Mouse (Mus musculus) bone marrow macrophage, adult 2 months (primary cell): ENCODE data around the gene Ptk7.

Source experiments
- CTCF ChIP-seq: IDR thresholded peaks from 2 replicates; pipeline ENCODE4 v1.5.1; 2012; ENCODE audit warnings: low read depth, mild to moderate bottlenecking, low read length, moderate library complexity
- POLR2A ChIP-seq: IDR thresholded peaks from 2 replicates; pipeline ENCODE4 v1.6.1; 2012; ENCODE audit warnings: mild to moderate bottlenecking, low read depth, low read length, borderline replicate concordance

DNA sequence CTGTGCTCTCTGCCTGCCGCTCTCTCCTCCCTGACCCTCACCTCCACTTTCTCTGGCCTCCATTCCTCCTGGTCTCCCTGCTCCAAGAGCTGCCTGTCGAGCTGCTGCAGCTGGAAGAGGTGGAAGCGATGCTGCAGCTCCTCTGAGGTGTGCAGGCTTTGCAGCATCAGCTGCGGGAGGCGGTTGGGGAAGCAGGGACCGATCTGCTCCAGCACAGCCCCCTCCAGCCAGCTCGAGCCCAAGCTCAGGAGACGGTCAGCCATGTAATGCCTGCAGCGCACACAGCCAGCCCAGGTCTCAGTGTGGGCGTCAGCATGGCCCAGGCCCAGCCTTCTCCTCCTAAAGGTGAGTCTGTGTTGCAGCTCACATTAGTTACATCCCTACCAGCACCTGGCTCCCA is 109.3 kb downstream of the Ptk7 start:
- no peak for TF ChIP-seq CTCF
- no peak for TF ChIP-seq POLR2A
